Mouse (Mus musculus) gastrocnemius, adult 18-20 months (tissue): ENCODE measurements around the gene Tsc22d1. TPM values are rescaled to one million over a fixed set of nuclear protein-coding genes. Genes with fewer than 3 reads are reported as not detected.

Experiments used
- DNase-seq: peaks from one replicate; pipeline ENCODE4 v3.0.0; 2021; ENCODE audit warnings: low spot score
- long read RNA-seq, 2 experiments: library from polyadenylated mRNA; stranded (forward); transcript quantifications; one replicate each; pipeline ENCODE4 v2.0.0; 2021
- total RNA-seq, 2 experiments: library from RNA; stranded (reverse); gene quantifications; 2 replicates each; pipeline ENCODE4 v1.2.3; 2021

The Tsc22d1 gene
- total RNA-seq: 100 to 1,000 TPM; 110 to 142 TPM
- long read RNA-seq, experiment 1, full-length matches to known transcripts: 51 of 65 reads
- long read RNA-seq, experiment 1, partial matches to known transcripts: 11 of 65 reads
- long read RNA-seq, experiment 1, other reads (novel, unspliced or antisense): 3 of 65 reads
- long read RNA-seq, experiment 2, full-length matches to known transcripts: 41 of 49 reads
- long read RNA-seq, experiment 2, partial matches to known transcripts: 2 of 49 reads
- long read RNA-seq, experiment 2, other reads (novel, unspliced or antisense): 6 of 49 reads

GRCm38 (mm10) chr14:76414862-76415780 is at the start of gene Tsc22d1:
Tsc22d1 (plus strand) TSS chr14:76414961.
- no peak for DNase-seq

- DNase-seq: no peak
These were observed 41.1 kb upstream of the Tsc22d1 start for GRCm38 (mm10) chr14:76373638-76374037.

- no peak for DNase-seq
These were observed 40.2 kb upstream of the Tsc22d1 start for GRCm38 (mm10) chr14:76374601-76375000.

- no peak for DNase-seq
These were observed 38.2 kb upstream of the Tsc22d1 start for GRCm38 (mm10) chr14:76376561-76376960.

- DNase-seq: peak; percentile 46
These were observed 35.4 kb upstream of the Tsc22d1 start for GRCm38 (mm10) chr14:76379411-76379810.

GRCm38 (mm10) chr14:76388025-76388424 is 26.7 kb upstream of the Tsc22d1 start:
- no peak for DNase-seq

- no peak for DNase-seq
These were observed 16.5 kb upstream of the Tsc22d1 start for GRCm38 (mm10) chr14:76398251-76398650.

GRCm38 (mm10) chr14:76402574-76402973 is 12.2 kb upstream of the Tsc22d1 start:
- no peak for DNase-seq

- DNase-seq: peak; percentile 63
These were observed 5.7 kb upstream of the Tsc22d1 start for GRCm38 (mm10) chr14:76409111-76409510.

- DNase-seq: no peak
These were observed 1.0 kb upstream of the Tsc22d1 start for GRCm38 (mm10) chr14:76413773-76414121.

- DNase-seq: peak; percentile 97
These were observed 469 bp upstream of the Tsc22d1 start for GRCm38 (mm10) chr14:76414122-76414861.

- peak; percentile 40 for DNase-seq
These were observed 1.1 kb downstream of the Tsc22d1 start for GRCm38 (mm10) chr14:76415781-76416301.

- DNase-seq: no peak
These were observed 1.7 kb downstream of the Tsc22d1 start for GRCm38 (mm10) chr14:76416366-76417040.

GRCm38 (mm10) chr14:76417346-76417745 is 2.6 kb downstream of the Tsc22d1 start:
- DNase-seq: no peak

- no peak for DNase-seq
These were observed 6.0 kb downstream of the Tsc22d1 start for GRCm38 (mm10) chr14:76420726-76421125.

- DNase-seq: no peak
These were observed 6.4 kb downstream of the Tsc22d1 start for GRCm38 (mm10) chr14:76421162-76421561.

- DNase-seq: no peak
These were observed 10.7 kb downstream of the Tsc22d1 start for GRCm38 (mm10) chr14:76425422-76425821.

GRCm38 (mm10) chr14:76425986-76426530 is 11.3 kb downstream of the Tsc22d1 start:
- no peak for DNase-seq

- DNase-seq: no peak
These were observed 14.1 kb downstream of the Tsc22d1 start for GRCm38 (mm10) chr14:76428855-76429254.

GRCm38 (mm10) chr14:76431918-76432317 is 17.2 kb downstream of the Tsc22d1 start:
- no peak for DNase-seq

GRCm38 (mm10) chr14:76432369-76432768 is 17.6 kb downstream of the Tsc22d1 start:
- no peak for DNase-seq
